8 mouse cellular contexts compared by ENCODE assay signal in the genomic region with DNA sequence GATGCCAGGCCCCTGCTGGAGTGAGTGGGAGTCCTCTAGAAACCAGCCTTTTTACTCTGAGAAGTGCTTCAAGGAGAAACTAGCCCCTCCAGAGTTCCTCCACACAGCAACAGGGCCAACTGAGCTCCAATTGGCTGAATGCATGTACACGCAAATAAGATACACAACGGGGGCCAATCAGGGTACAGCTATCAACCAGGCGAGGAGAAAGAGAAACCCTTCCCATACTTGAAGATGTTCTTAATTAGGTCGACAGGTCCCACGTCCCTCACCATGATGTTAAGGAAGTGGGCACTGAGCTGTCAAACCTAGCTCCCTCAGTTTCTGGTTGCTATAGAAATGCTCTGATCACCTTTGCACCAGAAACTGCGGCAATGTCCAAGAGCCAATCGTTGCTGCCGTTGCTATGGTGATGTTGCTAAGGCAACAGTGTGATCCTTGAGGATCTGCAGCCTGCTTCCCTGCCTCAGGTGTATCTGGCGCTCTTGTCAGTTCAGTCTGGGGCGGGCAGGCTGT. TPM values are rescaled to one million over a fixed set of nuclear protein-coding genes. Genes with fewer than 3 reads are reported as not detected.
DNase-seq lines count a peak whose midpoint lies in the region; ATAC-seq and TF ChIP-seq lines count a peak whose summit lies in the region.

No protein-coding gene starts in this region.

- 1% methylated on average over 10 of the region's 10 CpGs for WGBS in lung, embryonic 14.5 days
- WGBS in hindbrain, embryonic 10.5 days, result 3% methylated on average over 10 of the region's 10 CpGs
- 0% methylated on average over 10 of the region's 10 CpGs for WGBS in midbrain, embryonic 15.5 days

- H3K9me3 ChIP-seq in lung, embryonic 14.5 days (ENCODE audit: low read depth, low read length), result no peaks in the 10 kb centered on the region
- no peaks in the 10 kb centered on the region for H3K9me3 ChIP-seq in hindbrain, embryonic 10.5 days
- no peaks in the 10 kb centered on the region for H3K9me3 ChIP-seq in midbrain, embryonic 15.5 days

- no peaks in the 10 kb centered on the region for H3K27me3 ChIP-seq in lung, embryonic 14.5 days (ENCODE audit: insufficient read depth, low read length)
- no peaks in the 10 kb centered on the region; the same call in 1 of the 2 replicates for H3K27me3 ChIP-seq in hindbrain, embryonic 10.5 days (ENCODE audit: insufficient read depth, poor library complexity, severe bottlenecking)
- H3K27me3 ChIP-seq in midbrain, embryonic 15.5 days (replicated peaks), result no peaks in the 10 kb centered on the region

- no peak overlapping the region for H3K9ac ChIP-seq in lung, embryonic 14.5 days
- H3K9ac ChIP-seq in midbrain, embryonic 15.5 days, result no peak overlapping the region

- H3K4me1 ChIP-seq in lung, embryonic 14.5 days (ENCODE audit: insufficient read depth), result 0 out of 2 replicates have a peak, but pooled peaks cover 8% of the 10 kb centered on the region
- peaks cover 11% of the 10 kb centered on the region for H3K4me1 ChIP-seq in cortical plate, adult 2 months (ENCODE audit: control insufficient read depth, insufficient read depth, low read length)
- peaks cover 63% of the 10 kb centered on the region for H3K4me1 ChIP-seq in hindbrain, embryonic 10.5 days (replicated peaks)
- H3K4me1 ChIP-seq in midbrain, embryonic 15.5 days, result peaks cover 62% of the 10 kb centered on the region

- peak; percentile 56 for TF ChIP-seq POLR2A in cortical plate, adult 2 months (IDR thresholded peaks at IDR 0.05; ENCODE audit: extremely low read depth, insufficient read depth, low read length)

- ATAC-seq in lung, embryonic 14.5 days (ENCODE audit: insufficient read depth), result peak; percentile 57
- ATAC-seq in midbrain, embryonic 15.5 days (replicated peaks), result peak; percentile 89

- peak overlapping the region; percentile 42 for H3K4me2 ChIP-seq in lung, embryonic 14.5 days
- peak overlapping the region; percentile 41 for H3K4me2 ChIP-seq in midbrain, embryonic 15.5 days

- H3K36me3 ChIP-seq in lung, embryonic 14.5 days (ENCODE audit: insufficient read depth), result no peaks in the 10 kb centered on the region
- no peaks in the 10 kb centered on the region for H3K36me3 ChIP-seq in hindbrain, embryonic 10.5 days
- no peaks in the 10 kb centered on the region for H3K36me3 ChIP-seq in midbrain, embryonic 15.5 days (replicated peaks)

- peak; percentile 73 for DNase-seq in lung, embryonic 14.5 days
- DNase-seq in lung, postnatal 10 days, result no peak
- peak; percentile 76 for DNase-seq in hindbrain, embryonic 10.5 days (ENCODE audit: low spot score)
- peak; percentile 72 to 78 for DNase-seq in left cerebral cortex, postnatal 36 days (ENCODE audit: low spot score in 2 of 2)
- DNase-seq in testis, postnatal 10 days (ENCODE audit: low spot score), result peak; percentile 43
- no peak for DNase-seq in adrenal gland, adult 18-20 months (ENCODE audit: low spot score in 2 of 2)

- no peak for TF ChIP-seq CTCF in lung, embryonic 14.5 days (IDR thresholded peaks at IDR 0.05; ENCODE audit: low read depth)
- TF ChIP-seq CTCF in cortical plate, adult 2 months (IDR thresholded peaks at IDR 0.05; ENCODE audit: extremely low read depth, insufficient read depth, low read length), result no peak

- H3K27ac ChIP-seq in lung, embryonic 14.5 days (ENCODE audit: low read depth), result peak overlapping the region; percentile 55; the same call in 1 of the 2 replicates
- peak overlapping the region; percentile 22 for H3K27ac ChIP-seq in cortical plate, adult 2 months (ENCODE audit: insufficient read depth, low read length)
- peak overlapping the region; percentile 72 for H3K27ac ChIP-seq in hindbrain, embryonic 10.5 days
- peak overlapping the region; percentile 93 for H3K27ac ChIP-seq in midbrain, embryonic 15.5 days

- intact Hi-C loops in left cerebral cortex, postnatal 36 days (cut with DNase I), result no loop called here

- H3K4me3 ChIP-seq in lung, embryonic 14.5 days (ENCODE audit: low read depth, low read length), result no peak overlapping the region
- H3K4me3 ChIP-seq in cortical plate, adult 2 months (ENCODE audit: insufficient read depth, low read length), result peak overlapping the region; percentile 1; the same call in 1 of the 2 replicates
- H3K4me3 ChIP-seq in hindbrain, embryonic 10.5 days, result peak overlapping the region; percentile 38
- H3K4me3 ChIP-seq in midbrain, embryonic 15.5 days, result peak overlapping the region; percentile 23

RNA-seq across cellular contexts. Expression of a gene that starts 2.9 kb away (rescaled TPM):
- 8.1 and 8.8 TPM in 2 replicates for polyA plus RNA-seq in lung, embryonic 14.5 days (2014; fragmentation: Nextera tagmentation; extraction: Ambion mirVana)
- polyA plus RNA-seq in cortical plate, adult 2 months (2012; rRNA removed), result 179 and 185 TPM in 2 replicates
- polyA plus RNA-seq in hindbrain, embryonic 10.5 days (2016; fragmentation: Nextera tagmentation; extraction: Ambion mirVana), result 12.3 and 15.6 TPM in 2 replicates
- 100 to 1,000 TPM; 173 to 178 TPM for total RNA-seq in left cerebral cortex, postnatal 36 days (2021)
- 46.5 and 49.4 TPM in 2 replicates for polyA plus RNA-seq in midbrain, embryonic 15.5 days (2015; fragmentation: Nextera tagmentation; extraction: Ambion mirVana)
- total RNA-seq in adrenal gland, adult 18-20 months (2021), result 10 to 100 TPM in 1 of 2 experiments, 1 to 10 TPM in 1; 7.1 to 10.9 TPM

RNA-seq across cellular contexts. Expression of a gene that starts 37.0 kb away (rescaled TPM):
- polyA plus RNA-seq in lung, embryonic 14.5 days (2014; fragmentation: Nextera tagmentation; extraction: Ambion mirVana), result 30.8 and 35.3 TPM in 2 replicates
- 17.2 and 19.6 TPM in 2 replicates for polyA plus RNA-seq in cortical plate, adult 2 months (2012; rRNA removed)
- polyA plus RNA-seq in hindbrain, embryonic 10.5 days (2016; fragmentation: Nextera tagmentation; extraction: Ambion mirVana), result 24.0 and 28.8 TPM in 2 replicates
- total RNA-seq in left cerebral cortex, postnatal 36 days (2021), result 10 to 100 TPM; 24.8 to 27.7 TPM
- 22.0 and 22.5 TPM in 2 replicates for polyA plus RNA-seq in midbrain, embryonic 15.5 days (2015; fragmentation: Nextera tagmentation; extraction: Ambion mirVana)
- total RNA-seq in adrenal gland, adult 18-20 months (2021), result 1 to 10 TPM; 3.9 to 4.6 TPM

RNA-seq across cellular contexts. Expression of a gene that starts 58.6 kb away (rescaled TPM):
- polyA plus RNA-seq in lung, embryonic 14.5 days (2014; fragmentation: Nextera tagmentation; extraction: Ambion mirVana), result 22.9 and 32.3 TPM in 2 replicates
- 12.8 and 15.0 TPM in 2 replicates for polyA plus RNA-seq in cortical plate, adult 2 months (2012; rRNA removed)
- polyA plus RNA-seq in hindbrain, embryonic 10.5 days (2016; fragmentation: Nextera tagmentation; extraction: Ambion mirVana), result 28.5 and 32.2 TPM in 2 replicates
- 1 to 10 TPM; 4.0 to 6.8 TPM for total RNA-seq in left cerebral cortex, postnatal 36 days (2021)
- 15.1 and 16.7 TPM in 2 replicates for polyA plus RNA-seq in midbrain, embryonic 15.5 days (2015; fragmentation: Nextera tagmentation; extraction: Ambion mirVana)
- total RNA-seq in adrenal gland, adult 18-20 months (2021), result 10 to 100 TPM in 1 of 2 experiments, 1 to 10 TPM in 1; 9.1 to 25.1 TPM

Comparison
In these comparisons a context has a peak if more than half of its experiments do, and no peak if none do; other contexts are left out.
1. DNase-seq: peak in lung, embryonic 14.5 days (single experiment), hindbrain, embryonic 10.5 days (single experiment), left cerebral cortex, postnatal 36 days (2 of 2) and testis, postnatal 10 days (single experiment); none in lung, postnatal 10 days (single experiment) and adrenal gland, adult 18-20 months (0 of 2).
2. H3K27ac ChIP-seq: peak in every context shown above with its lines; median percentile 93 in midbrain, embryonic 15.5 days; 72 in hindbrain, embryonic 10.5 days; 55 in lung, embryonic 14.5 days; 22 in cortical plate, adult 2 months.